Mouse (Mus musculus) lung, postnatal 10 days (tissue): ENCODE data around the gene Arfrp1.

ENCODE experiments used
- DNase-seq: peaks from one replicate; pipeline ENCODE4 v3.0.0; 2021

Arfrp1 gene

DNA sequence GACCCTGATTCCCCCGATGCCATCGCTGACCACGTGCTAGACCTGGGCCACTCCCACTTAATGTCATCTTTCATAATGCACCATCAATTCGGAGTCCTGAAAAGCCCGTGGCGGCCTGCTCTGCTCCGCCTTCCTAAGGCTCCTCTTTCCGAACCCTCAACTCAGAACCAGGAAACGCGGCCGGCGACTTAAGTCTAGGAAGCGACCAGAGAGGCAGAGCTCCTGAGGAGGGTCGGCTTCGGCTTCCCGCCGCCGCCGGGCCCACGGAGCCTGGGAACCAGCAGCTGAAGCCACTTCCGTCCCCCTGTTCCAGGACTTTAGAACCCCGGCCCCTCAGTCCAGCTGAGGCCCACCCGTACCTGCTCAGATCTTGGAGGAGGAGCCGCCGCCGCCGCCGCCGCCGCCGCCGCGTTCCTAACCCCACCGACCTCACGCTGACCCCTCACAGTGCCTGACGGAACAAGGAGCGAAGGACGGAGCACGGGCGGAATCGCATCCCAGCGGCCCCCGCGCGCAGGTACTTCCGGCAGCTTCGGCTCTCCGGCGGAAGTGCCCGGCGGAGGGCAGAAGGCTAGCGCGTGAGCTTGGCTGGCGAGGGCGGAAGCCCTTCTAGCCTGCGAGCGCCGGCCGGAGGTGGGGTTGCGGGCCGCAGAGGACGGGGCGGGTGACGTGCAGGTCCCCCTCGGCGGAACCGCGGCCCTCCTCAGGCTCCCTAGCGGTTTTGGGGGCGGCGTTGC, at the start of gene Arfrp1, which contains the start of gene Zgpat:
Gene Arfrp1, minus strand, starts transcription at position 545 of the 737 bp plus-strand sequence.
Gene Zgpat, plus strand, starts transcription at position 69 of the 737 bp plus-strand sequence.
- peak; percentile 92 for DNase-seq

DNA sequence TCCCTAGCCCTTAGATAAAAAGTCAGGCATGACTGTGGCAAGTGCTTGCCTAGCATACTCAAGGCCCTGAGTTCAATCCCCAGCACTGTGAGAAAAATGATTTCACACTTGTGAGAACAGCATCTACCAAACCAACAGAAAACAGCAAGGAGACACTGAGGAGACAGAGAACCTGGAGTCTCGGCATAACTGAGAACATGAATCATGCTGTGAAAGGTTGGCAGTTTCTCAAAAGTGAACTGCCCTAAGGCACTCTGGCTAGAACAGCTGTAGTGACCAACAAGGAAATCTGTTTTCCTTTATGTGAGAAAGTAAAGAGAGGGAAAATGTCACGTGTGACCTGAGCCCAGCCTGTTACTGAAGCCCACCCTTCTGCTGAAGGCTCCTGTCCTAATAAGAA, 47.9 kb upstream of the Arfrp1 start:
- no peak for DNase-seq

DNA sequence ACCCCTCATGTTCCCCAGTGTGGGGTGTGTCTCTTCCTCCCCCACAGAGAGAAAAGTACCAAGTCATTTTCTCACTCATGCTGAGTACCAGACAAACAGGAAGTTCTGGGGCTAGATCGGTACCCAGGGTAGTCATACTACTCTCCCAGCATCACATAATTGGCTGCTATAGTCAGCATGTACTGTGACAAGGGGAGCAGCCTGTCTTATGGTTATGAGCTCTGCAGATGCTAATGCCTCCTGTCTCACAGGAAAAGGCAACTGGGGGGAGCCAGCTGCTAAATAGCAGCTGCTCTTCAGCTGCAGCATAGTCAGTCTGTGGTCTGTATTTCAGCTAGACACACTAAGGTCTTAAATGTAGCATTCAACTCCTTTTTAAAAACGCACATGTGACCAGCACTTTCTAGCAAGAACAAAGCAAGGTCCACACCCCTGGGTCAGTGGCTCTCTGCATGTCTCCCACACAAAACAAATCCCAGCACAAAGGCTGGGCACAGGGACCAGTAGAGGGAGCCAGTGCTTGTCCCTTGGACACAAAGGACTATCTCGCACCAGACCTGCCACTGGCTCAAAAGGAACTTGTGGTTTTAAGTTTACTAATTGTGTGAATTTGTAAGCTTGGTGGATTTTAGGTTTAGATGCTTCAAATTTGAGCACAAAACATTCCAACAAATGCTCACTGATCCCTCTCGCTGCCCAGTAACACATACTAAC, 45.7 kb upstream of the Arfrp1 start:
- peak; percentile 82 for DNase-seq

DNA sequence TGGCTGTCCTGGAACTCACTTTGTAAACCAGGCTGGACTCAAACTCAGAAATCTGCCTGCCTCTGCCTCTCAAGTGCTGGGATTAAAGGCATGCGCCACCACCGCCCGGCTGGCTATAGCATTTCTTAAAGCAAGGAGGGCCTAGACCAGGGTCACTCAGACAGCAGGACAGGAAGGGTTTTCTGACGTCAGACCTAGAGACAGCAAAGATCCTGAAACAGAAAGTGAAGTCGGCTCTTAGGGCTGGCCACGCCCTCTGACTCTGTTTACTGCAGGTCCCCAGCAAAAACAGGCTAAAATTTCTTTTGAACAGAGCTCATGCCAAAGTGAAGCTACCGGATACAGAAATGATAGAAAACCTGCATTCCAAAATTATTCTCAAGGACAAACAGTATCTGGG, 44.4 kb upstream of the Arfrp1 start:
- no peak for DNase-seq

DNA sequence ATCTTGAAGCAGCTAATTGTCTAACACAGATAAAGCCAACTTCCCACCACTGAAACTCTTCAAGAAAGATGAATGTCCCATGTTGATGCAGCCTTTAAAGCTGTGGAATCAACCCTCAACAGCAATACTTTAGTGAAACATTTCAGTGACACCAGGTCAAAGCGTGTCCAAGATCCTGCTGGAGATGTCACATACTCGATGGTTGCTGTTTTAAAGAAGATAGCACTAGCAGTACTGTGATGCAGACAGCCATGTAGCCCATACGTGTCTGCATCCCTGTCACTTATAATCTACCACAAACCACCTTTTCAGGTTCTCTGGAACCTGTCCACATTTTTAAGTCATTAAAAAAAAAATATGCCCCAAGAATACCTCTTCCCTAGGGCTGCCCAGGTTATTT, 38.5 kb upstream of the Arfrp1 start:
- no peak for DNase-seq

DNA sequence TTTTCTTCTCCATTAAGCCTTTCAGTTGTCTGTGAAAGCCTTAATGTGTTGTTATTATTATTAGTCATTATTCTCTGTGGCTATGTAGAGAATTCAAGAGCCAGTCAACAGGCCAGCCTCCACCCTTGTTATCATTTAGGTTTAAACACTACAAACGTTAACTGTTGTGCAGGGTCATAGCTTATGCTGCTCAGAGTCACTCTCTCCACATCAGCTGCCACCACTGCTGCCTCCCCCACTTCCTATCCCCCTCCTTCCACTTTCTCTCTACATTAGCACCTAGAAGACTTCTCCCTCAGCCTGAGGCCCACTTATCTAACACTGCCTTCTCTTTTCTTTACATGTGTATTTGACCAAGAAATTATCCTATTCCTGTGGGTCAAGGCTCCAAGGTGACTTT, 36.3 kb upstream of the Arfrp1 start:
- no peak for DNase-seq

DNA sequence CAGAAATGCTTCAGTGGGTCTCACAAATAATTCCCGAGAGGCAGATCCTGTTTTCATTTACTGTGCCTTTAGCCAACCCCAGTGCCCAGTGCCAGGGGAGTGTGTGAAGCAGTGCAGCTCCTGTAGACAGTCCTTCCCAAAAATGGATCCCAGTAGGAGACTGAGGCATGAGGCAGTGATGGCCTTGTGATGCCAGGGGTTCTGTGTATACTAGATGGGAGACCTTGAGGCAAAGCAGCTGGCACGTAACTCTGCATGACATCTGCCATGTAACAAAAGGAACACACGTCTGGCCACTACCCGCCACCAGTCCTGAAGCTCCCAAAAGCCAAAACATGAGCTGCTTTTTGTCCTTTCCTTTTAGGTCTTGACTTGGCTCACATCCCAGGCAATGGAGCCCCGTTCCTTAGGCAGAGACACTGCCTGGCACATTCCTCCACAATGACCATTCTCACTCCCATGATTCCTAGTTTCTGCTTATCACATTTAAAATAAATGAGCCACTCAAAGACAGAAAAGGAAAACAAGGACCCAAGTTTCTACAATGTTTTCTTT, 32.1 kb upstream of the Arfrp1 start:
- peak; percentile 38 for DNase-seq

DNA sequence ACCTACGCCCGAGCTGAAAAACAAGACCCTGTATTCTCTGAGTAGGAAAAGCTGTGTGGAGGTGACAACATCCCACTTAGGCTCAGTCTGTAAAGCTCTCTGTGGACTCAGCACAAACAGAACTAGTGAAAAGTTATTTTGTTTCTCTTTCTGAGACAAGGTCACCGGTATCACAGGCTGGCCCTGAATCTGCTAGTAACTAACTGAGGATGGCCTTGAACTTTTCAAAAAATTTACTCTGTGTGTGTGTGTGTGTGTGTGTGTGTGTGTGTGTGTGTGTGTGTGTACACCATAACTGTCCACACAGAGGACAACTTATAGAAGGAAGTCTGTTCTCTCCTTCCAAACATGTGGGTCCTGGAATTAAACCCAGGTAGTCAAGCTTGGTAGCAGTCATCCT, 28.9 kb upstream of the Arfrp1 start:
- DNase-seq: no peak

DNA sequence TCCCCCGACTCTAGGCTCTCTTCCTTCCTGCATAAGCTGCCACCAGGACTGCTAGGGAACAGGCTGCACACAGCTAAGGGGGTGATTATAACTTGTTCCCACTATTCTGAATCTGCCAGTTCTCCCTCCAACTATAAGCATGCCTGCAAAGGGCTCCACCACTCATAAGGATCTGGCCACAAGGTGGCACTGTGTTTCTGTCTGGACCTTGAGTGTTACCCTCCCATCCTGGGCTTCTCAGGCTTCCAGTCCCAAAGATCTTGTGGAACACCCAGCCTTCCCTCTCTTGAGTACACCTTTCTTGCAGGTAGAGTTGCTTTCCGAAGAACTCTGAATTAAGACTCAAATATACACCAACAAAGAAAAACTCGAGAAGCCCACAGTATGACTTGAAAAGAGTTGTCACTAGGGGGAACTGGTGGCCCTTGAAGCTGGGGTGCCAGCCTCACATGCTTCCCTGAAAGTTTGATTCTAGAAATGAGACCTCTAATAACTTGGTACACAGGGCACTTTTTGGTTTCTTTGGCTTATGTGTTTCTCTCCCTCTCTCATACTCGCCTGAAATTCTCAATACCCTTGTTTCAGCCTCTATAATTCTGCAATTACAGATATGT, 27.5 kb upstream of the Arfrp1 start:
- peak; percentile 91 for DNase-seq

DNA sequence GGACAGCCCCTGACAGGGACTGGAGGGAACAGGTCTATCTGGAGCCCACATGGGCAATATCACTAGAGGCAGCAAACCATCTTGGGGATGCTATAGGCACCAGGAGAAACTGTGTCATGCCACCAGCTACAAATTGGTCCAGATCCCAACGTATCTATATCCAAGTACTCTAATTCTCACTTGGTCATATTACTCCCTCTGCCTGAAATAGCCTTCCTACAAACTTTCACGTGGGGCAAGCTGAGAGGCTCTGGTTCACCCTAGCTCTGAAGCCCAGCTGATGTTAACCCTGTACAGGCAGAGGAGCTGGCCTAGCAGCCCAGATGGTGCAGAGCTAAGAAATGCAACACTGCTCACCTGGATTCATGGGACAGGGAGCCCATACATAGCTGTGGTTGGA, 26.3 kb upstream of the Arfrp1 start:
- DNase-seq: no peak

DNA sequence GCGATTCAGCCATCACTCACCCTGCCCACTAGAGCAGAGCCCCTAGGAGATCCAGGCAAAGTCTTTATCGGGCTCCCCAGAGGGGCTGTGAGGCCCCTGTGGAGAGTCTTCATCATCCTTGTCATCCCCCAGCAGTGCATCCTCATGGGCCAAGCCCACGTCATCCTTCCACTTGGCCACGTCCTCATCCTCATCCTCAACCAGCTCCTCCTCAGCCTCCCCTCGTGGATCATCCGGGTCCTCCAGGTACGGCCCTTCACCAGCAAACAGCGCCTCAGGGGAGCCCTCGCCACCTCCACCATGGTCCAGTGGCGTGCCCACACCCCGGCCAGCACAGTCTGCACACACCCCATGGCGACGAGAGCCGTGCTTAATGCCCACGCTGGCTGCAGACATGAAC, 25.8 kb upstream of the Arfrp1 start:
- DNase-seq: no peak

DNA sequence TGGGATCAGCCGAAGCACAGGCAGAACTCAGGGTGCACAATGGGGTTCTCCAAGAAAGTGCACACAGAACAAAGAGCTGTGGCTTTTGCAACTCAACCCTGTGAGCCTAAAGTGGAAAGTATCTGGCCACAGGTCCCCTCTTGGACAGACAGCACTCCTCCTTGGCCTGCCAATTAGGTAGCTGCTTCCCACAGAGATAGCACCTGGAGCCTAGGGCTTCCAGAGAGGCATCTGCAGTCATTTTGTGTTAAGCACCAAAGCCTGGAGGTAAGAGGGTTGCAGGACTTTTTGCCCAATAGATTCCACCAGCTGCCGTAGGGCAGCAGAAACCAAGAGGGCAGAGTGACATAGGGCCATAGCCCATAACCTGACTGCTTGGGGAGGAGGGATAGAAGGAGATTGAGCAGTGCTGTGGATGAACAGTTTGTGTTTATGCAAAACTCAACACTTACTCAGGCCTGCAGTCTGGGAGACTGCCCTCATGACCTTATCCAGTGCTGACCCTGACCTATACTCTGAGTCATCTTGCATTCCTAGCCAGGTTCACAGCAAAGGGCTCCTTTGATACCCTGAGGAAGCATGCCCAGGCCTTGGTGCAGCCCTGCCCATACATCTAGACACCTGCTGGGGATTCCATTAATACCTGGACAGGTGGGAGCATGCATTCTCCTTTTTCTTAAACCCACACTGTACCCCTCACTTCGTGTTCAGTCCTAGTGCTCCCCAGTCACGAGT, 25.1 kb upstream of the Arfrp1 start:
- DNase-seq: no peak

DNA sequence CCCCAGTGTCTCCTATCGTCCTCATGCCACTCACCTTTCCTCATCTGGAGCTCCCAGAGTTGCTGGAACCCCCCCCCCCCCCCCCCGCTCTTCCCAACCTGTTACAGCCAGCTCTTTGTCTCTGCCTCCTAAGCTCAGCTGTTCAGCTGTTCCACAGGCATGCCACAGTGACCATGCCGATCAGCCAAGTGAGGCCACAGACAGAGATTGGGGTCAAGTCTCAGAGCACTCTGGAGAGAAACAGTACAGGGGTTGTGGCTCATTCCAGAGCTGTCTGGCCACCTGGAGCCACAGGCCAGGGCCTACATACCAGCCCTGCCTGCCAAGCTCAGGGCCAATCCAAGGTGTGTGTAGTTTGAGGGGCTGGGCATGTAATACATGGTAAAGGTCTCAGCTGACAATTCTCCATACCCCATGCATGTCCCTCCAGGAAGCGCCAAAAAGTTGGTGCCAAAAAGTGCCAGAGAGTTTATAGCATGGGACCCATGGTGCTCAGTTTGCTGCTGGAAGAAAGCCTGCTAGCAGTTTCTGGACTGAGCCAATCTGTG, 21.5 kb upstream of the Arfrp1 start:
- no peak for DNase-seq

DNA sequence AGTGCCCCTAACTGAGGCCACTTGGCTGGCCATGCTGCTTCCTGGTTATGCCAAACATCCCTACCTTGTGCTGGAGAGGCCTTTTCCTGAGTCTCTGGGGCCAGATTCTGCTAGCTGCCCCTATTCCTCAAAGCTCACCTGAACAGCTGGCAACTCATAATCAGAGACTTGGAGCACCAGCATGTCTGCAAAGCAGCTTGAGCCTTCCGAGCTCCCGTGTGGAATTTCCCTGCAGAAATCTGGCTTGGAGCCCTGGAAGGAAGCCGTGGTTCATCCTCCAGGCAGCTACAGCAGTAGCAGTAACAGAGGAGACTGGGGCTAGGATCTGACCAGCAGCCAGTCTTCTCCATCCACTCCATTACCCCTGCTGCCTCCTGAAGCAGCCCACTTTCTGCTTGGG, 20.7 kb upstream of the Arfrp1 start:
- DNase-seq: peak; percentile 37

DNA sequence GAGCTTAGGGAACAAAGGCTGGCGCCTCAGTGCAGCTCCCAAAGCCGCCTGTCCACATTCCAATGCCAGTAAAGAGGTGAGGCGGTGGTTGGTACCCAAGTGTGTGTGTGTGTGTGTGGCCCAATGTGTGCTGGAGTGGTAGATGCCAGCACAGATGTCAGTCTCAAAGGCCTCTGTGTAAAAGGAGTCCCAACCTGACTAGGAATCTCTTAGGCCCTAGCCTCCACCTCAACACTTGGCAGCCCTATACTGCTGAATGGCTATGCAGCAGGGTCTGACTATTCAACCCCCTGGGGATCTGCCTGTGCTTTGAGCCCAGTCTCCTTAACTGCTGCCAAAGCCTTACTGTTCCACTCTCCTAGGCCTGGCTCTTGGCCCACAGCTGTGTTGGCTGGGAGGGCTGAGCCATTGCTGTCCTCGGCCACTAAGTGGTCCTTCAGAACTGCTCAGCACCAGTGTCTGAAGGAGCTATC, 19.8 kb upstream of the Arfrp1 start:
- peak; percentile 73 for DNase-seq

DNA sequence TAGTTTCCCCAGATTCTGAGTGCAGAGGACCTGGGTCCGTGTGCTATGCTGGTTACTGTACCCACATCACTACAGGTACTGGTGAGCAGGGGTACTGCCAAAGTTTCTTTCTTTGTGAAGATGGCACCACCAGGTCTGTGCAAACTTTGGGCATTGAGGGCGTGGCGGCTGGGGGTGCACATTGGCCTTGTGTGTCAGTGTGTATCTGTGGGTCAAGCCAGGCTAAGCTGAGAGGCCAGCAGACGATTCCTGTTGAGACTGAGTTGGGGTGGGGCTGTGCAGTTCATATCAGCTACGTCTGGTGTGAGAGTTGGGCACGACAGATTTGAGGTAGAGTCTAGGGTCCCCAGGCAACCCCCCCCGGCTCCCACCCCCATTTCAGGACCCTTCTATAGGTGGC, 19.3 kb upstream of the Arfrp1 start:
- DNase-seq: no peak

DNA sequence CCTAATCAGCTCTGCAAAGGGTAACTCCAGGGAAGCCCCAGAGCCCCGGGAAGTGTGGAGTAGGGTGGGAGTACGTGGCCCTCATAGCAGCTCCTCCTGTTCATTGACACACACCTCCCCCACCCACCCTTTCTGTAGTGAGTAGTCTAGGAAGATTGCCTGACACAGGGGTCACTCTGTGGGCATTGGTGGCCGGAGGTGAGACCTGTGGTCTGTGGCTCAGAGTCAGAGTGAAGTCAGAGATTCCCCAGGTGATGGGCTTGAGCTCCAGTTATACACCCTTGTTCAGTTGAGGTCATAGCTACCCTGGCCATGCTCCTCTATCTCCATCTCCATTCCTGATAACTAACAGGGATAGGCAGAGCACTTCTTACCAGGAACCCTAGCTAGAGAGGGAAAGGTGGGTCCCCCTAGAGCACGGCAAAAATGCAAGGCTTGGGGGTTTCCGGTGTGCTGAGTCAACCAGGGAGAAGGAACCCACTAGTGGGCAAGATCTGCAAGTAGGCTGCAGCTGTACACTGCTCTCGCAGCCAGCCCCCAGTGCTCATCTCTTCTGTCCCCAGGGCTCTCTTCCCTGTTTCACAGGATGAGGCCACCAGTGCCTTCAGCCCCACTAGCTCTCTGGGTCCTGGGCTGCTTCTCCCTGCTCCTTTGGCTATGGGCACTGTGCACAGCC, 16.6 kb upstream of the Arfrp1 start:
- DNase-seq: no peak

DNA sequence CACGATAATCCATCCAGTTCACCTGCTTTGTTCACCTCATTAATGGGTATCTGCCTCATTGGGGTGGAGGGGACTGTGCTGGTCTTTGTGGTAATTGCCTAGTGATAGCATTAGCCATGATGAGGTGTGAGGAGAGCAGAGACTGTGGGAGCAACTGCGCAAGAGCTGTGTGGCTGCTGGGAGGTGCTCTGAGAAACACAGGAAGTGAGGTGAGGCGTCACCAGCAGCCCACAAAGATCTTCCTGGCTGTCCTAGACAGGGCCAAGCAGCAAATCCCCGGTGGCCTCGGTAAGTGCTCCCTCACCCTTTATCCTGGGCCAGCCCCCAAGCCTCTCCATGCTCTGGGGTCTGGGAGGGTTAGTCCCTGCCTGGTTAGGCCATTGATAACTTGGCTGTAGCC, 15.9 kb upstream of the Arfrp1 start:
- no peak for DNase-seq

DNA sequence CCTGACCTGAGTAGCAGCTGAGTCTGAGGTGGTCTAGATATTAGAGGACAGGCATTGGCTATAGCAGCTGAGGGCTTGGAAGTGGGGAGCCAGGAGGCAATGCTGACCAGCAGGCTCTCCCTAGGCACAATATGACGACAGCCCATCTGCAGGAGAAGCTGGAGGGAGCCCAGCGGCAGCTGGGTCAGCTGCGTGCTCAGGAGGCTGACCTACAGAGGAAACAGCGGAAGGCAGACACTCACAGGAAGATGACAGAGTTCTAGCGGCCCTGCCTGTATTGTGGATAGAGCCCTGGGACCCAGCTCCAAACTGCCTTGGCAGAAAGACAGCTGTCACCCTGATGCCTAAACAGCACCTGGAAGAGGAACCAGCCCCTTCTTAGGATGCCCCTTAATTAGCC, 15.0 kb upstream of the Arfrp1 start:
- no peak for DNase-seq

DNA sequence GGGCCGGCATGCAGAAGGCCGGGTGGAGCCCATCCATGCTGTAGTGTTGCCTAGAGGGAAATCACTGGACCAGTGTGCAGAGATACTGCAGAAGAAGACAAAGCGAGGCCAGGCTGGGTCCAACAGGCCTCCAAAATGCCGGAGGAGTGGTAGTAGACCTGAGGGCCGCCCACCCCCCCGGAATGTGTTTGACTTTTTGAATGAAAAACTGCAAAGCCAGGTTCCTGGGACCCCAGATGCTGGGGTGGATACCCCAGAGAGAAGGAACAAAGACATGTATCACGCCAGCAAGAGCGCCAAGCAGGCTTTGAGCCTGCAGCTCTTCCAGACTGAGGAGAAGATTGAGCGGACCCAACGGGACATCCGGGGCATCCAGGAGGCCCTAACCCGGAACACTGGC, 14.6 kb upstream of the Arfrp1 start, which contains the start of gene Lime1:
Gene Lime1, plus strand, starts transcription at position 301 of the 400 bp plus-strand sequence.
- DNase-seq: no peak

DNA sequence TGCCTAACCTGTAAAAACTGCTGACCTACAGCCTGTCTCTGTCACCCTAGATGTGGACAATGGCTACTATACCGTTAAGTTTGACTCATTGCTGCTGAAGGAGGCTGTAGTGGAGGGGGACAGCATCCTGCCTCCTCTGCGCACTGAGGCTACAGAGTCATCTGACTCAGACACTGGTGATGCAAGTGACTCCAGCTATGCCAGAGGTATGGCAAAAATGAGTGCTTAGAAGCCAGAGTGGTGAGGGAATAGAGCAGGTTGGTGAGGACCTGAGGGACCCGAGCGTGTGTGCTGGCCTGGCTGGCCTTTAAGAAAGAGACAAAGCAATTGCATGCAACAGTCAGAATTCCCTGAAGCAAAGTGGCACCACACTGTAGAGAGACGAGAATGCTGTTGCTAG, 13.5 kb upstream of the Arfrp1 start:
- DNase-seq: no peak

DNA sequence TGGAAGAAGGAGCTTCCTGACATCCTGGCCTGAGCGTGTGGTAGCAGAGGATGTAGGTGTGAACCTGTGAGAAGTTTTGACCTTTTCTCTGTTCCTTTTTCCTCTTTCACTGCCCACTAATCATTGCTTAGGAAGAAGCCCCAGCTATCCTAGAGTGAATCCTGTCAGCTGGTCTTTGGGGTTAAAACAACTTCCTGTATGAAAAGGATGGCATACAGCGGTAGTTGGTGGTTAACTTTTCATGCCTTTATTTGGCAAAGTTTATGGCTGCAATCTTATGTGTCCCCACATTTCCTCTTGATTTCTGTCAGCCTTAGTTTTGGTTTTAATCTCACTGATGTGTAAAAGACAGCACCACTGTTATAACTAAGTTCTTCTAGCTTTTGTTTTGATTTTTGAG, 12.0 kb upstream of the Arfrp1 start:
- DNase-seq: no peak
